Mouse (Mus musculus): ENCODE data around the gene Map7d1.

Map7d1 gene

GRCm38 (mm10) chr4:126256131-126256791 is at the start of gene Map7d1:
Gene Map7d1 (minus strand): TSS chr4:126256343.
- peak; percentile 69 for DNase-seq (ENCODE audit: low read depth)

GRCm38 (mm10) chr4:126305428-126305827 is 49.3 kb upstream of the Map7d1 start:
- DNase-seq (ENCODE audit: low read depth) = no peak

- no peak for DNase-seq (ENCODE audit: low read depth)
These were observed 47.7 kb upstream of the Map7d1 start for GRCm38 (mm10) chr4:126303877-126304276.

GRCm38 (mm10) chr4:126301584-126302309 is 45.6 kb upstream of the Map7d1 start:
- no peak for DNase-seq (ENCODE audit: low read depth)

- DNase-seq (ENCODE audit: low read depth) = no peak
These were observed 44.9 kb upstream of the Map7d1 start for GRCm38 (mm10) chr4:126300916-126301583.

GRCm38 (mm10) chr4:126296617-126297101 is 40.5 kb upstream of the Map7d1 start:
- no peak for DNase-seq (ENCODE audit: low read depth)

- DNase-seq (ENCODE audit: low read depth) = no peak
These were observed 39.8 kb upstream of the Map7d1 start for GRCm38 (mm10) chr4:126295937-126296336.

GRCm38 (mm10) chr4:126295152-126295551 is 39.0 kb upstream of the Map7d1 start:
- no peak for DNase-seq (ENCODE audit: low read depth)

- DNase-seq (ENCODE audit: low read depth) = no peak
These were observed 35.1 kb upstream of the Map7d1 start for GRCm38 (mm10) chr4:126291196-126291595.

DNA sequence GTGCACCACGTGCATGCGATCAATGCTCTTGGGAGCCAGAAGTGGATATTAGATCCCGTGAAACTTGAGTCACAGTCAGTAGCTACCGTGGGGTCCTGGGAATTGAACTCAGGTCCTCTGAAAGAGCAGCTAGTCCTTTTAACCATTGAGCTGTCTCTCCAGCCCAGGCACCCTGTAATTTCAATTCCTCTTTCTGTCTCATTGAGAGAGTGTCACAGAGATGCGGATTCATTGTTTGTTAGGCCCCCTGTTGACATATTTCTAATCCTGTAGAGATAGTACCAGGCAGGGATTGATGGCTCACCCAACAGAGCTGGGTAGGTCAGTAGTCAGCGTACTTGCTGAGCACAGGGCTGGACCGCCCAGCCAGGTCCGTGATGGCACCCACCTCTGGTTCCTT is 34.2 kb upstream of the Map7d1 start:
- DNase-seq (ENCODE audit: low read depth) = no peak

- no peak for DNase-seq (ENCODE audit: low read depth)
These were observed 32.0 kb upstream of the Map7d1 start for GRCm38 (mm10) chr4:126288085-126288666.

DNA sequence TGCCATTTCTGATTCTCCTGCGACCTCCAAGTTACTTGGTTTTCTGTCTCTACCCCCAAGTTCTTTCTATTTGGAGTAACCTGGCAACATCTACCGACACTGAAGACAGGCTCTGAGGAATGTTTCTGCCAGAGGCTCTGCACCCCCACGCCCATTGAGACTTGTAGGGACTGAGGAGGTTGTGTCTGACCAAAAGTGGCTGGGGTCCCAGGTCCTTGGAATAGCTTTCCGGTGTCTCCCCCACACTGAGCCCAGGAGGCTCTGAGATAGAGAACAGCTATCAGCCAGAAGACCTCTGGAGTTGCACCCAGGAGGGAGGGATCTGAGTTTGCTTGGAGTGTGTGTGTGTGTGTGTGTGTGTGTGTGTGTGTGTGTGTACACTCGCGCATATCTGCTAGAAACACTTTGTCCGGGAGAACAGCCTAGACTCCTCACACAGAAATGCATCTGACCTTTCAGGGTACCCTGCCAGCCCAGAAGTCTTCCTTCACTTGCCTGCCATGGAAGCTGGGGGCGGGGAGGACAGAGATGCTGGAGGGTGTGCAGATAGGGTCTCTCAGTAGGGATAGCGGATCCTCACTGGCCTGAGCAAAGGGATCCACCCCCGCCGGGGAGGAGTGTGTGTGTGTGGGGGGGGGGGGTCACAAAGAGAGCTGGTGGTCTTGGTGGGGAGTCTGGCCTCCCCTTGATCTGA is 31.3 kb upstream of the Map7d1 start:
- no peak for DNase-seq (ENCODE audit: low read depth)

DNA sequence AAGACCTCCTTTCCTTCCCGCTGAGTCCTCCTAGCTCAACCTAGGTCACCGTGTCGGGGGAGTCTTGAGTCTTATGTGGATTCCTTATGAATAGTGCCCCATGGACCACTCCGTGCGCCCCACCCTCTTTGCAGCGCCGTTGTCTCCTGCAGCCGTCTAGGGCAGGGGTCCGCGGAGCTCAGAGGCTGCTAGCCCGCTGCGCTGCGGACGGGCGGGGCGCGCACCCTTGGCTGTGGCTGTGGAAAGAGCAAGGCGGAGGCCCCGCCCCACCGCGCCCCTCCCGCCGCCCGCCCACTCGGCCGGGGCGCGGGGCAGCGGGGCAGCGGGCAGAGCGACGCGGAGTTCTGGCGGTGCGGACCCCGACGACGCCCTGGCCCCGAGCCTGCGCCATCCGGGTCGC is 30.3 kb upstream of the Map7d1 start, which contains the start of gene Col8a2:
TSS of gene Col8a2 (plus strand) at position 302 of the 400 bp plus-strand sequence.
- DNase-seq (ENCODE audit: low read depth) = no peak

- DNase-seq (ENCODE audit: low read depth) = no peak
These were observed 27.4 kb upstream of the Map7d1 start for GRCm38 (mm10) chr4:126283582-126283981.

DNA sequence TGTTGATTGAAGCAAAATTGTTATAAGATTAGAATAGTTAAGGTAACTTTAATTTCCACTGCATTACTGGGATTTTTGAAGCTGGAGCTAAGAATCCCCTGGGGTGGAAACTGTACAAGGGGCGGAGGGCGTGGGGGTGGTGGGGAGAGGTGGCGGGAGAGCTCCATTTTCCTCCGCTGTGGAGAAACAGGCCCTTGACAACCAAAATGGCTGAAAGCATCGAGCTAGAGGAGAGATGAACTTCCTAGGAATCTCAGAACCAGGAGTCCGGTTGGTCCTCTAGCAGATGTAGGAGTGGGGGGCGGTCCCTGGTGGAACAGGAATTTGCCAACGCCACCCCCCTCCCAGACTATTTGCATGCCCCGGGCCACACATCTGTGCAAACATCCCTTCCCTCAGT is 25.6 kb upstream of the Map7d1 start:
- DNase-seq (ENCODE audit: low read depth) = no peak

GRCm38 (mm10) chr4:126278961-126279360 is 22.8 kb upstream of the Map7d1 start:
- DNase-seq (ENCODE audit: low read depth) = no peak

DNA sequence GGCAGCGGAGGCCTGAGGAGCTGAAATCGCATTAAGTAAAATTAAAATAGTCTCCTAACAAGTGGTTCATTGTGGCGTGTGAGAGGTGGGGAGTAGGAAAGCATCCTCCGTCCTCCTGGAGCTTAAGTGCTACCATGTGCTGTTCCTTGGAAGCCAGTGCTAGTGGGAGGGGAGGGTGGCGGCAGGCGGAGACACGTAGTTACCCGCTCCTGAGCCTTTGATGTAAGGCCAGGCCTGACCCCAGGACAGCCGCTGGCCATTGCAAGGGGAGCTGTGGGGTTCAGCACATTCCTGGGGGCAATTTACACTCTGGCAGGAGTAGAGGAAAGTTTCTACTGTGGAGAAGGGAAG is 22.4 kb upstream of the Map7d1 start:
- no peak for DNase-seq (ENCODE audit: low read depth)

DNA sequence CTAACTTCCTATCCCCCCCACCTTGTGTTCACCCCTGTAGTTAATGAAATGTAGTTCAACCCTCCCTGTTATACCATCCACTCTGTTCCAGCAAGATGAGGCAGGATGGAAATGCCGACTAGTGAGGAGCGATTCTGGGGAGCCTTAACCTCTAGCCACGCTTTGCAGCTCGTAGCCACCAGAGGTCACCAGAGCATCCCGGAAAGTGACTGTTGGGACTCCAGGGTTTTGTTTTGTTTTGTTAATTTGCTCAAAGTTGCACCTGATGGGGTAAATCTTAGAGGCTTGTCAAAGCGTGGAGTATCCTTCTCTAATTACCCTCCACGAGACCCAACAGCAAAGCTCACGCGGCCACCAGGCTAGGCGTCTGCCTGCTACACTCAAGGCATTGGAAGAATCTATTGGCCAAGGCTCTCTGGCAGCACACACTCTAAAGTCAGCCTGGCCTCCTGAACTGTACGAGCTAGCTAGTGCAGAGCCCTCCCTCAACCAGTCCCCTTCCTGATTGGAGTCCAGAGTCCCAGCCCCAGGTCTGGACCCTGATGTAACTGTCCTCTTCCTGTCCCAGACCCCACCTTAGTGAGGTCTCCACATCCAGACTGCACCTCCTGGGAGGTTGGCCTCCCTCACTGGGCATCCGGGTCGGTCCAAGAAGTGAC is 21.9 kb upstream of the Map7d1 start:
- DNase-seq (ENCODE audit: low read depth) = no peak

- no peak for DNase-seq (ENCODE audit: low read depth)
These were observed 19.6 kb upstream of the Map7d1 start for GRCm38 (mm10) chr4:126275681-126276131.

GRCm38 (mm10) chr4:126275081-126275480 is 18.9 kb upstream of the Map7d1 start:
- DNase-seq (ENCODE audit: low read depth) = no peak

DNA sequence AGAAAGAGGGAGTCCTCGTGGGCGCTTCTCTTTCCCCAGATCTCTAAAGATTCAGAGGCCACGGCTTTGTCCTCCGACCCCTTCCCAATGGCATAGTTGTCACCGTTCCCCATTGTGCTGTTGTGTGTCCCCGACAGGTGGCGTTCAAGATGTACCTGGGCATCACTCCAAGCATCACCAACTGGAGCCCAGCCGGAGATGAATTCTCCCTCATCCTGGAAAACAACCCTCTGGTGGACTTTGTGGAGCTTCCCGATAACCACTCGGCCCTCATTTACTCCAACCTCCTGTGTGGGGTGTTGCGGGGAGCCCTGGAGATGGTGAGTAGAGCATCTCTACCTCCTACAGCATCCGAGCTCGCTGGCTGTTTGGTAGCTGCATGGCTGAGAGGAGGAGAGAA is 17.6 kb upstream of the Map7d1 start:
- DNase-seq (ENCODE audit: low read depth) = no peak

Measured in c-Kit-positive CD71-positive TER-119-negative erythroid progenitor cells, embryonic 14.5 days (primary cell).